Mouse (Mus musculus) frontal cortex, postnatal 14 days (tissue): ENCODE results near the gene Dhh.
A peak's percentile ranks its signal among the peaks of the same experiment; 100 is the strongest.

ENCODE experiments used
- DNase-seq, 2 experiments: peaks; one replicate each; pipeline ENCODE4 v3.0.0; 2022; ENCODE audit warnings: low spot score in 2 of 2

Dhh gene

GRCm38 (mm10) chr15:98916016-98916415 is 17.7 kb upstream of the Dhh start:
- no peak for DNase-seq

GRCm38 (mm10) chr15:98914903-98915302 is 16.6 kb upstream of the Dhh start:
- no peak for DNase-seq

DNA sequence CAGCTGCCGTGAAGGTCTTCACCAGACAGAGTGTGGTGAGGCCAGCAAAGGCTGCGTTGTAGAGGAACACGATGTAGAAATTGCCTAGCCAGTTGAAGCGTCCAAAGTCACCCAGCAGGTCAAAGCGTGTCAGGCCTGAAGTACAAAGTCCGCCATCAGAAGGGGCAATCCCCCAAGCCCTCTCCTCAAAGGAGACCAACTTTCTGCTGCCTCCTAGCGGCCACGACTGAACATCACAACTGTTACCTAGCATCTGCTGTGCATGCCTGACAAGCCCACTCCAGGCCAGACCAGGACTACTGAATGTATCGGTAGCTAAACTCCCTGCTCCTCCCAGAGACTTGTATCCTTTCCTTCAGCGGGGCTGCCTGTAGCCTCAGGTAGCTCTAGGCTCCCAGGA is 6.4 kb upstream of the Dhh start:
- no peak for DNase-seq

GRCm38 (mm10) chr15:98902600-98902999 is 4.3 kb upstream of the Dhh start:
- DNase-seq: no peak

DNA sequence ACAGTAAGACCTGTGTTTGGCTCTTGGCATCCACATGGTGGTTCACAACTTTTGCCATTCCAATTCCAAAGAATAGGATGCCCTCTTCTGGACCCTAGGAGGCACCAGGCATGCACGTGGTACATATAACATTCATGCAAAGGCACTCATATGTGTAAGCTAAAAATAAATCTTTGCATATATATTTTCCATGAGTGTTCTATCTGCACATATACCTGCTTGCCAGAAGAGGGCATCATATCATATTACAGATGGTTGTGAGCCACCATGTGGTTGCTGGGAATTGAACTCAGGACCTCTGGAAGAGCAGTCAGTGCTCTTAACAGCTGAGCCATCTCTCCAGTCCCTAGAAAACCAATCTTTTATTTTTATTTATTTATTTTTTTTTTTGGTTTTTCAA is 3.2 kb upstream of the Dhh start:
- no peak for DNase-seq

GRCm38 (mm10) chr15:98897495-98897894 is 845 bp downstream of the Dhh start:
- DNase-seq: no peak

DNA sequence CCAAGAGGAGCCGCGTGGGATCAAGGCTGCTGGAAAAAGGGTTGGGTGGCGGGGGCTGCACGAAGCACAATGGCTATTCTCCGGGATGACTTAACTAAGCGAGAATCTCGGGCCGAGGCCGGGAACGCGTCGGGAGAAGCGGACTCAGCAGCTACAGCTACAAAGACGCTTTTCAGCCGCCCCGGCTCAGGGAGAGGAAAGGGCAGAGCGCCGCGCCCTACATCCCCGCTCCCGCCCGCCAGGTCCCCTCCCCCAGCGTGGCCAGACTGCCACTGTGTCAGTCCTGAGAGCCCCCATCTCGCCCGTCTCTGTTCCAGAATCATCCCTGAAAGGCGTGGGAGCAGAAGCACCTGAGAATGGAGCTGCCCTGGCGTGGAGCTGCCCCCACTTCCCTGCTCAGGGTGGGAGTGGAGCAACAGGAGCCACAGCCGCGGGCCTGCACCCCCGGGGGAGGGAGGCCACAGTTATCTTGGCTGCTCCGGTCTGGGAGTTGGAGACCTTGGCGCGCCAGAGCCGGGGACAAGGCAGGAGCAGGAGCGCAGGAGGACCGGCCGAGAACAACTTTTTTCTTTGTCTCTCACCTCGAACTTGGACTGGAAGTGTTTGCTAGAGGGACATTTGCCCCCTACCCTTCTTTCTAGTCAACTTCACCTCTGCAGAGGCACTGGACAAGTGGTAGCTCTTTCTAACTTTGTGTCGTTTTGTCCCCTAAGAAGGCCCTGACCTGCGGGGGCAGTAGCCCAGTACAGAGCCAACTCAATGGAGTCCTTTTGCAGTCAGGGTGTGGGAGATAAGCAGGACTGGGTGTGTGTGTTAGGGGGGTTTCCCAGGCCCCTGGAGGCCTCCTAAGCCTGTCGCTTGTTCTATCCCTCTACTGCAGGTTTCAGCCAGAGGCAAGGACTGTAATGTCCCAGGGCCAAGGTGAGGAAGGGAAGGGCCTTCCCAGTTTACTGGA is 2.4 kb downstream of the Dhh start:
- DNase-seq: no peak

- DNase-seq: no peak
Observed at GRCm38 (mm10) chr15:98894746-98895634, 3.4 kb downstream of the Dhh start.

DNA sequence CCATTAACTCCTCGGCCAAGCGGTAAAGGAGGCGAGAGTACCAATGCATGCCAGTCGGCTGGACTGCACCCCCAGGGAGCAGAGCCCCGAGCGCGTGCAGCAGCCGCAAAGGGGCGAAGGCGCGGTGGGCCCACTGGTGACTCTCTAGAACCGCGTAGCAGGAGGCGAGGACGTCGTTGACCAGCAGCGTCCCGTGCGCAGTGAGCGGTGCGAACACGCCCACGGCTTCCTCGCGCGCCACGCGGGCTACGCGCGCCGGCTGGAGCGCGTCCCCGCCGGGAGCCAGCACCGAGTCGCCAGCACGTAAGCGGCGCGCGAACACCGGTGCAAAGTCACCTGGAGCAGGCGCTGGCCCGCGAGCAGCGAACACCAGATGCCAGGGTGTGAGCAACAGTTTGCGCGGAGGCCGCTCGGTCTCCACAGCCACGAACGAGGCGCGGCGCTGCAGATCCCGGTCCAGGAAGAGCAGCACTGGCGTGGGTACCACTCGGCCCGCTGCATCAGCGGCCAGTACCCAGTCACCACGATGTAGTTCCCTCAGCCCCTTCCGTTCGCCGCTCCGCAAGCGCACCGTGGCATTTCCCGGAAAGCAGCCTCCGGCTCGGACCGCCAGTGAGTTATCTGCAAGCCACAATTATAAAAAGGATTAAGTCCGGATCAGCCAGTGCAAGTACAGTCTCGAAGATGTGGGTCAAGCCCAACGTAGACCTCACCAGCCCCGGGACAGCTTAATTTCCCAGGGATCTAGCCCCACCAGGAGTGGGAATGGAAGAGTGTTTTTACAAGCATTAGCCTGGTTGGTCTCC is 4.2 kb downstream of the Dhh start, which contains the start of gene Rhebl1:
Rhebl1 (minus strand) TSS at position 601 of the 806 bp plus-strand sequence.
- DNase-seq: no peak

DNA sequence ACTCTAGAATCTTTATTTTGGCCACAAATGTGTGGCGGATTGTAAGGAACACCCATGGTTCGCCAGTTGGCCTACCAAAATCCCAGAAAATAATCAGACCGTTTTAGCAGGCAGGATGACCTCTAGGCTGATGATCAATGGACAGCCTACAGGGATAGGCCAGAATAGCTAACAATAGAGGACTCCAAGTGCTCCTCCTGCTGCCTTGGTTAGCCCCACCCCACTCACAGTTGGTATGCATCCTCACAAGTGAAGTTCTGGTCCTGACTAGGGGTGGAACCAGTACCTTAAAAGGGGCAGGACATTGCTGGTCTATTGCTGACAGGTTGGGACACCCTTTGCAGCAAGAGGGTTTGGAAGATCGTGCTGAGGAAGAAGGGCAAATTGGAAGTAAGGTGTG is 5.3 kb downstream of the Dhh start:
- no peak for DNase-seq

GRCm38 (mm10) chr15:98891907-98892606 is 6.3 kb downstream of the Dhh start:
- peak in 1 of 2 experiments; percentile 59 for DNase-seq

- no peak for DNase-seq
Observed at GRCm38 (mm10) chr15:98891198-98891742, 7.1 kb downstream of the Dhh start.

DNA sequence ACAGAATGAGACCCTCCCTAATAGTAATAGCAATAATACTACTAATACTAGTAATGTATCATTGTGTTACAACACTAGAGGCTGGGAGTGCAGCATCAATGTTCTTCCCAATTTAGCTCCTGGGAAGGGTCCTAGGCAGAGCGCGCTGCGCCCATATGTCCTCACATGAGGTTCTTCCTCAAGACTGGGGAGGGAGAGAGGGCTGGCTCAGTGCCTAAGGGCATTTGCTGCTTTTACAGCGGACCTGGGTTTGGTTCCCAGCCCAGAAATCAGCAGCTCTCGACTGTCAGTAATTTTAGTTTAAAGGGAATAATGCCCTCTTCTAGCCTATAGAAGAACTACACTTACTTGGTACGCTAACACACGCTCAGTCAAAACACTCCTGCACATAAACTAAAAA is 10.8 kb downstream of the Dhh start:
- DNase-seq: no peak

DNA sequence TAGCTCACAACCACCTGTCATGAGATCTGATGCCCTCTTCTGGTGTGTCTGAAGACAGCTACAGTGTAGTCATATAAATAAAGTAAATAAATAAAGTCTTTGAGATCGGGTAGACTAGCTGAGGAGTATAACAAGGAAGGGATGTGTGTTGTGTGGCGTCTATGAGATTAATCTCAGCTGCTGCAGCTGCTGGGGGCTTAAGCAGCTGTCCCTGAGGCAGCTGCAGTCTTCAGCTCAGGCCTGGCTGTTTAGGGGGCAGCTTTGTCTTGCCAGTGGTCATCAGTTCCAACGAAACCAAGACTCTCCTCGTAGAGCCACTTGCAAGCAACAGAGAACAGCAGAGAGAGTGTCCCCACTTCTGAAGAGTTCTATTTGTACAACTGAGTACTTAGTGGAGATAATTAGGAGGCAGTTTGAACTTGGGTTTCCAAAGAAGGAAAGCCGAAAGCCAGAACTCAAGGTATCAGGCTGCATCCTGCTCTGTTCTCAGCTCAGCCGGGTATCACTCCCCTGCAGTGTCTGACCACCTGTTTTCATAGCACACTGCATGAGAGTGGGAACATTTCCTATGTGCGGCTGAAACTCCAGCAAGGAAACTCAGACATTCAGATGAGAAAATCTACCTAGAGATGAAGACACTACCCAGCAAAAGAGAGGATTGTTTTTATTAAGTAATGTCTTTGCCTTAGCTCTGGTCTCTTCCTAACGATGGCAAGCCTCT is 11.5 kb downstream of the Dhh start:
- DNase-seq: no peak

DNA sequence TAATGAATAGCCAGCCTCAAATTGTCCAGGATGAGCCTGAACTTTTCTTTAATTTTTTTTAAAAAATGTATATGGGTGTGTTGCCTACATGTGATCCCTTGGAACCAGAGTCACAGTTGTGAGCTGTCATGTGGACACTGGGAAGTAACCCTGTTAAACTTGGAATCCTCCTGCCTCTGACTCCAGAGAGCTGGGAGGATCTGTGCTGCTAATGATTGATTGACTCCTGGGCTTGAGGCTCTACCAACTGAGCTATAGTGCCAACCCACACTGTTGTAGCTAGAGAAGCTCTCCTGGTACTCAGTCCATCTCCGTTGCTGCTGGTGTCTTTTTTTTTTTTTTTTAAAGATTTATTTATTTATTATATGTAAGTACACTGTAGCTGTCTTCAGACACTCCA is 14.2 kb downstream of the Dhh start:
- DNase-seq: no peak

DNA sequence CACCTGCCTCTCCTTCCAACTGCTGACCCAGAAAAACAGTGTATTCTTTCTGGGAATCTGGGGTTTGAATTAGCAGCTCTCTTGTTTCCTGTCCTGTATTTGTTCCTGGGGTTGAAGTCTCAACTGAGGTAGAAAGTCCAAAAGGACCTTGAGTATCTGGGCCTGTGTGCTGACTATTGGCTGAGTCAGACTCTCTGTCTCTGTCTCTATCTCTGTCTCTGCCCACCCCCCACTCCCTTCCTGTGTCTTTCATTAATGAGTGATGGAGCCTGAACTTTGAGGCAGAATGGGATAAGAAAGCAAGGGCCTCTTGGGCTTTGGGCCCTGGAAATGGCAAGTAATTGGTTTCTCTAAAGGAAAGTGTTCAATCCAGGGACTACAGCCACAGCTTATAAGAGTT is 14.7 kb downstream of the Dhh start:
- no peak for DNase-seq

DNA sequence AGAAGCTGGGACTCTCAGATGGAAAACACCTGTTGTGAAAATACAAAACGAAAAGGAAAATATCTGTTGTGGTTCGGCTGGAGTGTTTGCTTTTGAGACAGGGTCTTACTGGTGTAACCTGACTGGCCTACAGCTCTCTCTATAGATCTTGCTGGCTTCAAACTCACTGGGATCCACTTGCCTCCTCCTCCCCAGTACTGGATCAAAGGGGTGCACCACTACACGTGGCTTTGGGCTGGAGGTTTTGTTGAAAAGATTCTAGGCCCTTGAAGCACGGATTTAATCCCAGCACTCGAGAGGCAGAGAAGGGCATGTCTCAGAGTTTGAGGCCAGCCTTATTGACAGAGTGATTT is 16.7 kb downstream of the Dhh start:
- no peak for DNase-seq

DNA sequence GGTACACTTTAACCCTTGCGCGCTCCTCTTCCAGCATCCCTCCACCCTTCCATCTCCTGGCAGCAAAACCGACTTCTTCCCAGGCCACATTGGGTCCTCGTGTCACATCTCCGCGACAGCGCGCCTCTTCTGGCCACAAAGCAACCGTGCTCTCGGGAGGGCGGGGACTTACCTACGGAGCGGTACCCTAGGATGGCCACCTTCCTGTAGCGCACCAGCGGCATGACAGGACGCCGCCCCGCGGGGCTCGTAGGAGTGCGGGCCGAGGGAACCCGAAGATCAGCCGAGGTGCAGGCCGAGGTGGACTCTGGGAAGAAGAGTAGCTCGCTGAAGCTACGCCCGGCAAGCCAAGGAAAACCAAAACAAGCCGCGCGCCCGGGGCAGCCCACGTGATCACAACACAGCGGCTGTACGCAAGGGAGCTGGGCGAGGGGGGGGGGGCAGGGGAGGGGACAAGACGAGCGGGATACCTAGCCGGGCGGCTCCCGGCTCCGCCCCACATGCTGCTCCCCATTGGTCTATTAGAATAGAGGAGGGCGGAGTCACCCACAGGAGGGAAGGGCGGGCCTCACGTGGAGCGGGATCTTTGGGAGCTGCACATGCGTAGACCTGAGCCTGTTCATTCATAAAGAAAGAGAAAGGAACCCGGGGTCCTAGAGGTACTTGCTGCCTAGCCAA is 17.2 kb downstream of the Dhh start:
- peak; percentile 85 to 88 for DNase-seq

GRCm38 (mm10) chr15:98877331-98877730 is 21.0 kb downstream of the Dhh start:
- DNase-seq: no peak
